Mouse (Mus musculus) liver, postnatal 0 days (tissue): ENCODE results near the gene Aar2.

Source experiments
- CTCF ChIP-seq: sonication (generic); IDR thresholded peaks from 2 replicates; pipeline ENCODE4 v1.5.1; 2016; ENCODE audit warnings: antibody characterized with exemption, low read depth
- EP300 ChIP-seq: IDR thresholded peaks from 2 replicates; pipeline ENCODE4 v1.6.1; 2016; ENCODE audit warnings: antibody characterized with exemption, low read depth, mild to moderate bottlenecking

DNA sequence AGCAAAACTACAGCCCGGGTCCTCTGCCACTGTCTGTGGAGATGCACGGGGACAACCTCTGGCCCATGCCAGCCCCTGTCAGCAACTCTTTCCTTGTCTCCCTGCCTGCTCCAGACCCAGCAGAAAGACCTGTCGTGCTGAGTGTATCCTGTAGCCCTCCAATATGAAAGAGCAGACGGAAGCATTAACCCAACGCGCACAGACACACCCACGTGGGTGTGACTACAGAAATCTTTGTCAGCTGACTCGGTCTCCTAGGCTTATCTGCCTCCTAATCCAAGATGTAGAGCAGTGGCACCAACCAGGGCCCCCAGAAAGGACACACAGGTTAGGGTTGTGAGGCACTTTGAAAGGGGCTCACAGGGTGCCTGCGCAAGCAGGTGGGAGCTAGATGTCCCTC lies 56.3 kb downstream of the Aar2 start:
- TF ChIP-seq CTCF: no peak
- no peak for TF ChIP-seq EP300
